Mouse (Mus musculus): ENCODE data around the gene Duox2. TPM values are rescaled to one million over a fixed set of nuclear protein-coding genes. Genes with fewer than 3 reads are reported as not detected.

Gene Duox2
- total and polyA plus RNA-seq, 2 experiments: 0.04 TPM; not detected in 1

GRCm38 (mm10) chr2:122240735-122241134 lies 57.5 kb downstream of the Duox2 start:
- H3K4me3 ChIP-seq (ENCODE audit: insufficient read depth, low read depth, low read length): peak overlapping the region; percentile 29; the same call in 1 of the 2 replicates
- peaks cover 15% of the 10 kb centered on the region for H3K4me1 ChIP-seq (ENCODE audit: control insufficient read depth, insufficient read depth, low read length)
- peak overlapping the region; percentile 98 for H3K27ac ChIP-seq (replicated peaks; ENCODE audit: insufficient read depth, low read depth, low read length)
- peaks cover 9% of the 10 kb centered on the region; the same call in 1 of the 2 replicates for H3K79me2 ChIP-seq (ENCODE audit: control insufficient read depth, insufficient read depth, low read length)
- peak; percentile 90 for DNase-seq (ENCODE audit: extremely low read depth, low read depth, low spot score)
- H3K27me3 ChIP-seq (ENCODE audit: control insufficient read depth, insufficient read depth, low read length): no peaks in the 10 kb centered on the region
- TF ChIP-seq CTCF (IDR thresholded peaks at IDR 0.05; ENCODE audit: low read depth, low read length) (no peak), POLR2A (IDR thresholded peaks at IDR 0.05; ENCODE audit: extremely low read depth, insufficient read depth, low read length) (0 out of 2 replicates have a peak, but pooled peaks have one; percentile 21)
- peaks cover 31% of the 10 kb centered on the region for H3K36me3 ChIP-seq (ENCODE audit: control insufficient read depth, insufficient read depth, low read length)
- H3K9ac ChIP-seq (ENCODE audit: low read depth, low read length): peak overlapping the region; percentile 74

GRCm38 (mm10) chr2:122237891-122238470 lies 60.3 kb downstream of the Duox2 start:
- H3K4me1 ChIP-seq (ENCODE audit: control insufficient read depth, insufficient read depth, low read length): peaks cover 4% of the 10 kb centered on the region; the same call in 1 of the 2 replicates
- H3K9ac ChIP-seq (ENCODE audit: low read depth, low read length): peak overlapping the region; percentile 94
- peak overlapping the region; percentile 99 for H3K27ac ChIP-seq (replicated peaks; ENCODE audit: insufficient read depth, low read depth, low read length)
- no peaks in the 10 kb centered on the region for H3K27me3 ChIP-seq (ENCODE audit: control insufficient read depth, insufficient read depth, low read length)
- 19% methylated on average over 2 of the region's 2 CpGs for WGBS
- peaks cover 12% of the 10 kb centered on the region; the same call in 1 of the 2 replicates for H3K79me2 ChIP-seq (ENCODE audit: control insufficient read depth, insufficient read depth, low read length)
- H3K36me3 ChIP-seq (ENCODE audit: control insufficient read depth, insufficient read depth, low read length): peaks cover 19% of the 10 kb centered on the region
- TF ChIP-seq CTCF (IDR thresholded peaks at IDR 0.05; ENCODE audit: low read depth, low read length) (no peak), POLR2A (IDR thresholded peaks at IDR 0.05; ENCODE audit: extremely low read depth, insufficient read depth, low read length) (no peak)
- H3K4me3 ChIP-seq (ENCODE audit: insufficient read depth, low read depth, low read length): peak overlapping the region; percentile 69
- DNase-seq (ENCODE audit: extremely low read depth, low read depth, low spot score): peak; percentile 99

- peaks cover under 1% of the 10 kb centered on the region; the same call in 1 of the 2 replicates for H3K4me1 ChIP-seq (ENCODE audit: control insufficient read depth, insufficient read depth, low read length)
- H3K79me2 ChIP-seq (ENCODE audit: control insufficient read depth, insufficient read depth, low read length): peaks cover 11% of the 10 kb centered on the region; the same call in 1 of the 2 replicates
- H3K4me3 ChIP-seq (ENCODE audit: insufficient read depth, low read depth, low read length): peak overlapping the region; percentile 69
- peak; percentile 68 for DNase-seq (ENCODE audit: extremely low read depth, low read depth, low spot score)
- no peaks in the 10 kb centered on the region for H3K27me3 ChIP-seq (ENCODE audit: control insufficient read depth, insufficient read depth, low read length)
- H3K9ac ChIP-seq (ENCODE audit: low read depth, low read length): peak overlapping the region; percentile 82
- H3K27ac ChIP-seq (replicated peaks; ENCODE audit: insufficient read depth, low read depth, low read length): peak overlapping the region; percentile 99
- peaks cover 15% of the 10 kb centered on the region for H3K36me3 ChIP-seq (ENCODE audit: control insufficient read depth, insufficient read depth, low read length)
- no peak for TF ChIP-seq POLR2A (IDR thresholded peaks at IDR 0.05; ENCODE audit: extremely low read depth, insufficient read depth, low read length)
- no peak for TF ChIP-seq CTCF (IDR thresholded peaks at IDR 0.05; ENCODE audit: low read depth, low read length)
Measured at GRCm38 (mm10) chr2:122236321-122236720, 61.9 kb downstream of the Duox2 start.

- Histone ChIP-seq H3K27ac (replicated peaks; ENCODE audit: insufficient read depth, low read depth, low read length) (peak overlapping the region; percentile 99), H3K36me3 (ENCODE audit: control insufficient read depth, insufficient read depth, low read length) (peaks cover 15% of the 10 kb centered on the region), H3K79me2 (ENCODE audit: control insufficient read depth, insufficient read depth, low read length) (peaks cover 11% of the 10 kb centered on the region; the same call in 1 of the 2 replicates), H3K4me1 (ENCODE audit: control insufficient read depth, insufficient read depth, low read length) (no peaks in the 10 kb centered on the region), H3K9ac (ENCODE audit: low read depth, low read length) (peak overlapping the region; percentile 90), H3K27me3 (ENCODE audit: control insufficient read depth, insufficient read depth, low read length) (no peaks in the 10 kb centered on the region), H3K4me3 (ENCODE audit: insufficient read depth, low read depth, low read length) (peak overlapping the region; percentile 86)
- TF ChIP-seq POLR2A (IDR thresholded peaks at IDR 0.05; ENCODE audit: extremely low read depth, insufficient read depth, low read length): no peak
- no peak for TF ChIP-seq CTCF (IDR thresholded peaks at IDR 0.05; ENCODE audit: low read depth, low read length)
- WGBS: 8% methylated on average over 2 of the region's 2 CpGs
- DNase-seq (ENCODE audit: extremely low read depth, low read depth, low spot score): peak; percentile 96
Measured at GRCm38 (mm10) chr2:122235425-122235824, 62.8 kb downstream of the Duox2 start.

- under 1% methylated on average over 35 of the region's 35 CpGs for WGBS
- DNase-seq (ENCODE audit: extremely low read depth, low read depth, low spot score): peak; percentile 78
- Histone ChIP-seq H3K27me3 (ENCODE audit: control insufficient read depth, insufficient read depth, low read length) (no peaks in the 10 kb centered on the region), H3K9ac (ENCODE audit: low read depth, low read length) (peak within 1 kb of the TSS; percentile 90), H3K36me3 (ENCODE audit: control insufficient read depth, insufficient read depth, low read length) (peaks cover 15% of the 10 kb centered on the region), H3K27ac (replicated peaks; ENCODE audit: insufficient read depth, low read depth, low read length) (peak within 1 kb of the TSS; percentile 99), H3K4me3 (ENCODE audit: insufficient read depth, low read depth, low read length) (peak within 1 kb of the TSS; percentile 86), H3K4me1 (ENCODE audit: control insufficient read depth, insufficient read depth, low read length) (no peaks in the 10 kb centered on the region), H3K79me2 (ENCODE audit: control insufficient read depth, insufficient read depth, low read length) (peaks cover 11% of the 10 kb centered on the region; the same call in 1 of the 2 replicates)
- TF ChIP-seq CTCF (IDR thresholded peaks at IDR 0.05; ENCODE audit: low read depth, low read length): no peak
- peak; percentile 96 for TF ChIP-seq POLR2A (IDR thresholded peaks at IDR 0.05; ENCODE audit: extremely low read depth, insufficient read depth, low read length)
Measured at GRCm38 (mm10) chr2:122234611-122235288, 63.5 kb downstream of the Duox2 start, which contains the start of gene Sord. Sord (plus strand) TSS chr2:122234749.

Measured in liver, adult 2 months (tissue).